Mouse (Mus musculus) heart, embryonic 11.5 days (tissue): ENCODE data around the gene Padi1. TPM values are rescaled to one million over a fixed set of nuclear protein-coding genes. Genes with fewer than 3 reads are reported as not detected.

Source experiments
- ATAC-seq: fragments of 200-750 bp; cut with Nextera tagmentation; replicated peaks from 2 replicates; pipeline ENCODE4 v1.8.0; 2017; ENCODE audit warnings: moderate library complexity; ENCODE audit not compliant: insufficient number of reproducible peaks, low FRiP score, low TSS enrichment
- H3K27ac ChIP-seq: fragments of 300-500 bp; sonication (generic); 2 replicates; pipeline ENCODE4 v1.5.1; 2014; ENCODE audit warnings: mild to moderate bottlenecking, low read depth, low read length
- H3K27me3 ChIP-seq: fragments of 300-500 bp; sonication (generic); 2 replicates; pipeline ENCODE4 v1.6.1; 2014; ENCODE audit warnings: mild to moderate bottlenecking, low read length, mixed read lengths; ENCODE audit not compliant: control insufficient read depth, insufficient read depth
- H3K36me3 ChIP-seq: fragments of 300-500 bp; sonication (generic); 2 replicates; pipeline ENCODE4 v1.6.1; 2014; ENCODE audit warnings: mild to moderate bottlenecking, low read length, moderate library complexity, mixed read lengths; ENCODE audit not compliant: control insufficient read depth, insufficient read depth
- H3K4me1 ChIP-seq: fragments of 300-500 bp; sonication (generic); 2 replicates; pipeline ENCODE4 v1.6.1; 2014; ENCODE audit warnings: low read length; ENCODE audit not compliant: control insufficient read depth, insufficient read depth
- H3K4me2 ChIP-seq: fragments of 300-500 bp; sonication (generic); 2 replicates; pipeline ENCODE4 v1.6.1; 2014; ENCODE audit warnings: mild to moderate bottlenecking, moderate library complexity
- H3K4me3 ChIP-seq: fragments of 300-500 bp; sonication (generic); 2 replicates; pipeline ENCODE4 v1.5.1; 2014; ENCODE audit warnings: low read depth, low read length
- H3K9ac ChIP-seq: fragments of 300-500 bp; sonication (generic); 2 replicates; pipeline ENCODE4 v1.6.1; 2014; ENCODE audit warnings: mild to moderate bottlenecking, low read depth, low read length, moderate library complexity
- H3K9me3 ChIP-seq: fragments of 300-500 bp; sonication (generic); replicated peaks from 2 replicates; pipeline ENCODE4 v1.6.1; 2016; ENCODE audit warnings: low read length; ENCODE audit not compliant: control insufficient read depth
- WGBS: fragments of 180-500 bp; shearing (Covaris S2); extraction: QIAGEN DNeasy Blood & Tissue Kit; methylation state at CpG from one replicate; pipeline ENCODE4 v1.1.7; 2014; ENCODE audit not compliant: insufficient replicate concordance; 5-methylcytosine and 5-hydroxymethylcytosine counted together
- polyA plus RNA-seq: library from polyadenylated mRNA; unstranded; fragments of >200 nt; fragmentation: Nextera tagmentation; extraction: Ambion mirVana; gene quantifications from 2 replicates; pipeline ENCODE4 v1.2.1, GENCODE M21; 2014

Gene Padi1
- polyA plus RNA-seq, 1 experiment from 2014 or later: 0.19 TPM

GRCm38 (mm10) chr4:140768973-140769372, 76.6 kb downstream of the Padi1 start:
- Histone ChIP-seq H3K4me1 (peaks cover 3% of the 10 kb centered on the region), H3K36me3 (no peaks in the 10 kb centered on the region), H3K9ac (no peak overlapping the region), H3K27ac (no peak overlapping the region), H3K4me3 (no peak overlapping the region), H3K27me3 (peaks cover 4% of the 10 kb centered on the region; the same call in 1 of the 2 replicates), H3K4me2 (no peak overlapping the region), H3K9me3 (no peaks in the 10 kb centered on the region)
- WGBS: 86% methylated on average over 5 of the region's 5 CpGs
- no peak; the same call in 1 of the 2 replicates for ATAC-seq

GRCm38 (mm10) chr4:140765936-140766335, 79.6 kb downstream of the Padi1 start:
- 64% methylated on average over 3 of the region's 3 CpGs for WGBS
- Histone ChIP-seq H3K36me3 (no peaks in the 10 kb centered on the region), H3K9me3 (no peaks in the 10 kb centered on the region), H3K4me1 (no peaks in the 10 kb centered on the region; the same call in 1 of the 2 replicates), H3K27me3 (peaks cover 4% of the 10 kb centered on the region; the same call in 1 of the 2 replicates), H3K4me2 (no peak overlapping the region), H3K4me3 (no peak overlapping the region), H3K9ac (no peak overlapping the region), H3K27ac (no peak overlapping the region)
- ATAC-seq: no peak

GRCm38 (mm10) chr4:140763158-140763557, 82.4 kb downstream of the Padi1 start:
- Histone ChIP-seq H3K4me1 (no peaks in the 10 kb centered on the region), H3K4me2 (no peak overlapping the region), H3K36me3 (no peaks in the 10 kb centered on the region), H3K9me3 (no peaks in the 10 kb centered on the region), H3K9ac (no peak overlapping the region), H3K4me3 (no peak overlapping the region), H3K27me3 (peaks cover 4% of the 10 kb centered on the region; the same call in 1 of the 2 replicates), H3K27ac (no peak overlapping the region)
- no peak for ATAC-seq
- 15% methylated on average over 9 of the region's 9 CpGs for WGBS

Other genes starting within 250 kb of the Padi1 start
- gene Arhgef10l, start 179.8 kb downstream of the Padi1 start, polyA plus RNA-seq: 9.7 and 12.9 TPM in 2 replicates
- 23.3 and 24.6 TPM in 2 replicates for gene Rcc2, start 145.2 kb downstream of the Padi1 start, polyA plus RNA-seq
- gene Padi6, start 103.1 kb downstream of the Padi1 start, polyA plus RNA-seq: not detected in 2 replicates
- gene Padi4, start 71.5 kb downstream of the Padi1 start, polyA plus RNA-seq: 1.9 and 2.4 TPM in 2 replicates
- 0.39 and 0.63 TPM in 2 replicates for gene Padi3, start 35.1 kb downstream of the Padi1 start, polyA plus RNA-seq
- 3.8 and 5.9 TPM in 2 replicates for gene Padi2, start 60.6 kb upstream of the Padi1 start, polyA plus RNA-seq
- 760 and 778 TPM in 2 replicates for gene Sdhb, start 115.4 kb upstream of the Padi1 start, polyA plus RNA-seq
- 18.2 and 18.9 TPM in 2 replicates for gene Atp13a2, start 141.1 kb upstream of the Padi1 start, polyA plus RNA-seq
- 246 and 248 TPM in 2 replicates for gene Mfap2, start 164.6 kb upstream of the Padi1 start, polyA plus RNA-seq
- gene Crocc, start 214.8 kb upstream of the Padi1 start, polyA plus RNA-seq: 4.5 and 4.7 TPM in 2 replicates
- gene Necap2, start 232.6 kb upstream of the Padi1 start, polyA plus RNA-seq: 34.4 and 41.9 TPM in 2 replicates
- gene Spata21, start 242.6 kb upstream of the Padi1 start, polyA plus RNA-seq: 0.64 TPM in 1 of 2 replicates, not detected in the other